Mouse (Mus musculus) NIH3T3 (cell line): ENCODE results near the gene Themis3.
A peak's percentile ranks its signal among the peaks of the same experiment; 100 is the strongest.

Experiments used
- DNase-seq: peaks from one replicate; pipeline ENCODE4 v3.0.0-alpha.2; 2012; ENCODE audit warnings: low read depth

Gene Themis3

GRCm38 (mm10) chr17:66594435-66594834 is at the start of gene Themis3:
Themis3 (minus strand) TSS chr17:66594621.
- DNase-seq, result no peak

GRCm38 (mm10) chr17:66637951-66638722 is 43.7 kb upstream of the Themis3 start:
- no peak for DNase-seq

- DNase-seq, result no peak
Observed at GRCm38 (mm10) chr17:66619996-66620656, 25.7 kb upstream of the Themis3 start.

- DNase-seq, result no peak
Observed at GRCm38 (mm10) chr17:66619255-66619826, 24.9 kb upstream of the Themis3 start.

GRCm38 (mm10) chr17:66610032-66610431 is 15.6 kb upstream of the Themis3 start:
- DNase-seq, result no peak

GRCm38 (mm10) chr17:66604931-66605330 is 10.5 kb upstream of the Themis3 start:
- DNase-seq, result no peak

GRCm38 (mm10) chr17:66601171-66601570 is 6.8 kb upstream of the Themis3 start:
- DNase-seq, result no peak

GRCm38 (mm10) chr17:66595867-66596266 is 1.4 kb upstream of the Themis3 start:
- no peak for DNase-seq

- peak; percentile 55 for DNase-seq
Observed at GRCm38 (mm10) chr17:66595256-66595655, 835 bp upstream of the Themis3 start.

GRCm38 (mm10) chr17:66590353-66591075 is 3.9 kb downstream of the Themis3 start:
- DNase-seq, result no peak

GRCm38 (mm10) chr17:66589864-66590263 is 4.6 kb downstream of the Themis3 start:
- no peak for DNase-seq

GRCm38 (mm10) chr17:66586741-66587140 is 7.7 kb downstream of the Themis3 start:
- DNase-seq, result no peak

GRCm38 (mm10) chr17:66586078-66586477 is 8.3 kb downstream of the Themis3 start:
- no peak for DNase-seq

GRCm38 (mm10) chr17:66580990-66581389 is 13.4 kb downstream of the Themis3 start:
- DNase-seq, result no peak

GRCm38 (mm10) chr17:66578007-66578406 is 16.4 kb downstream of the Themis3 start:
- peak; percentile 78 for DNase-seq

GRCm38 (mm10) chr17:66577507-66577906 is 16.9 kb downstream of the Themis3 start:
- no peak for DNase-seq

GRCm38 (mm10) chr17:66572677-66573060 is 21.8 kb downstream of the Themis3 start:
- no peak for DNase-seq

- peak; percentile 29 for DNase-seq
Observed at GRCm38 (mm10) chr17:66571860-66572676, 22.4 kb downstream of the Themis3 start.

GRCm38 (mm10) chr17:66564213-66564612 is 30.2 kb downstream of the Themis3 start:
- DNase-seq, result peak; percentile 27

GRCm38 (mm10) chr17:66563551-66563950 is 30.9 kb downstream of the Themis3 start:
- no peak for DNase-seq

GRCm38 (mm10) chr17:66561380-66561779 is 33.0 kb downstream of the Themis3 start:
- DNase-seq, result no peak
